Mouse (Mus musculus) cerebellum, adult 2 months (tissue): Measurements from ENCODE around the gene Cstf2t. TPM values are rescaled to one million over a fixed set of nuclear protein-coding genes. Genes with fewer than 3 reads are reported as not detected.
A peak's percentile ranks its signal among the peaks of the same experiment; 100 is the strongest.

Experiments
- DNase-seq, 2 experiments: peaks; one replicate each; pipeline ENCODE4 v3.0.0; 2021
- H3K27ac ChIP-seq: fragments of 200-500 bp; 2 replicates; pipeline ENCODE4 v1.5.1; 2012; ENCODE audit warnings: low read length, control low read depth, inconsistent platforms; ENCODE audit not compliant: insufficient read depth
- H3K27me3 ChIP-seq: fragments of 200-500 bp; 2 replicates; pipeline ENCODE4 v1.6.1; 2012; ENCODE audit warnings: inconsistent platforms, mild to moderate bottlenecking, low read length, moderate library complexity; ENCODE audit not compliant: control insufficient read depth, insufficient read depth
- H3K4me1 ChIP-seq: fragments of 200-500 bp; 2 replicates; pipeline ENCODE4 v1.6.1; 2011; ENCODE audit warnings: low read length; ENCODE audit not compliant: control insufficient read depth, insufficient read depth
- H3K4me3 ChIP-seq: fragments of 200-500 bp; replicated peaks from 2 replicates; pipeline ENCODE3; 2011; ENCODE audit warnings: mild to moderate bottlenecking, low read depth, low read length, control low read depth; ENCODE audit not compliant: insufficient read depth
- CTCF ChIP-seq: fragments of 200-500 bp; IDR thresholded peaks from 2 replicates; pipeline ENCODE4 v1.5.1; 2011; ENCODE audit warnings: low read depth, mild to moderate bottlenecking, control low read depth, low read length, moderate library complexity, borderline replicate concordance; ENCODE audit not compliant: insufficient read depth
- POLR2A ChIP-seq: fragments of 200-500 bp; IDR thresholded peaks from 2 replicates; pipeline ENCODE4 v1.6.1; 2011; ENCODE audit warnings: low read length, control low read depth, borderline replicate concordance; ENCODE audit not compliant: insufficient read depth
- WGBS: fragments of 180-500 bp; shearing (Covaris S2); methylation state at CpG from one replicate; pipeline ENCODE4 v1.1.7; 2018; 5-methylcytosine and 5-hydroxymethylcytosine counted together
- polyA plus RNA-seq: library from polyadenylated mRNA; depleted of rRNA; stranded (reverse); fragments of >200 nt; gene quantifications from 2 replicates; pipeline ENCODE4 v1.2.3, GENCODE M21; 2012; rRNA removed

The Cstf2t gene
- polyA plus RNA-seq = 42.1 and 44.3 TPM in 2 replicates

DNA sequence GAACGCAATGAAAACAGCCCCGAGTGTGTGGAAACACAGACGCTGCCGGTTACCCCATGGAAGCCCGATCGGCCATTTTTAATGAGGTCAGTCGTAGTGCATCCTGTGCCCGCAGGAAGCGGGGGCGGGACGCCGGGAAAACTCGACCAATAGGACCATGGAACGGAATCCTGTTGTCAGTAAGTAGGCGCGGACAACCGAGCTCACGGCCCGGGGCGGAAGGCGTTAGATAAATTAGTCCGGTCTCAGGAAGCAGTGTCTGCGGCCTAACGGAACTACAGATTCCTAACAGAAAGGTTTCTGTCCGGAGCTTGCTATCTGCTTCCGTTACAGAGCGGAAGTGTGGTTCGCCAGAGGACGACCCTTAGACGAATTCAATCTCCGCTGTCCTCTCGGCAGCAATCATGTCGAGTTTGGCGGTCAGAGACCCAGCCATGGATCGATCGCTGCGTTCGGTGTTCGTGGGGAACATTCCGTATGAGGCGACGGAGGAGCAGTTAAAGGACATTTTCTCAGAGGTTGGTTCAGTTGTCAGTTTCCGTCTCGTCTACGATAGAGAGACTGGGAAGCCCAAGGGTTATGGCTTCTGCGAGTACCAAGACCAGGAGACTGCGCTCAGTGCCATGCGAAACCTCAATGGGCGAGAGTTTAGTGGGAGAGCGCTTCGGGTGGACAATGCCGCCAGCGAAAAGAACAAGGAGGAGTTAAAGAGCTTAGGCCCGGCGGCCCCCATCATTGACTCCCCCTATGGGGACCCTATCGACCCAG, at the start of gene Cstf2t:
TSS of gene Cstf2t (plus strand) at position 176 of the 768 bp plus-strand sequence.
- Histone ChIP-seq H3K4me3 (peak within 1 kb of the TSS; percentile 96), H3K27ac (peak within 1 kb of the TSS; percentile 65), H3K27me3 (no peaks in the 10 kb centered on the region), H3K4me1 (peaks cover 11% of the 10 kb centered on the region)
- 3% methylated on average over 56 of the region's 56 CpGs for WGBS
- peak; percentile 100 for DNase-seq
- TF ChIP-seq CTCF = no peak
- TF ChIP-seq POLR2A = peak; percentile 94

GRCm38 (mm10) chr19:31038951-31039350, 43.7 kb upstream of the Cstf2t start:
- no peak for DNase-seq
- WGBS = 78% methylated on average over 3 of the region's 3 CpGs
- Histone ChIP-seq H3K4me3 (no peak overlapping the region), H3K27ac (no peak overlapping the region), H3K4me1 (no peaks in the 10 kb centered on the region), H3K27me3 (no peaks in the 10 kb centered on the region)
- TF ChIP-seq POLR2A (no peak), CTCF (no peak)

- no peak for DNase-seq
- Histone ChIP-seq H3K4me3 (no peak overlapping the region), H3K27ac (no peak overlapping the region), H3K4me1 (no peaks in the 10 kb centered on the region), H3K27me3 (no peaks in the 10 kb centered on the region)
- WGBS = 79% methylated on average over 2 of the region's 2 CpGs
- TF ChIP-seq CTCF (no peak), POLR2A (no peak)
Observed at GRCm38 (mm10) chr19:31040948-31041847, 41.4 kb upstream of the Cstf2t start.

GRCm38 (mm10) chr19:31046601-31047000, 36.0 kb upstream of the Cstf2t start:
- no peak for DNase-seq
- no peaks in the 10 kb centered on the region for H3K4me1 ChIP-seq
- no peaks in the 10 kb centered on the region for H3K27me3 ChIP-seq
- no peak overlapping the region for H3K27ac ChIP-seq
- no peak overlapping the region for H3K4me3 ChIP-seq
- WGBS = over 99% methylated on average over 4 of the region's 4 CpGs
- TF ChIP-seq POLR2A (no peak), CTCF (no peak)

DNA sequence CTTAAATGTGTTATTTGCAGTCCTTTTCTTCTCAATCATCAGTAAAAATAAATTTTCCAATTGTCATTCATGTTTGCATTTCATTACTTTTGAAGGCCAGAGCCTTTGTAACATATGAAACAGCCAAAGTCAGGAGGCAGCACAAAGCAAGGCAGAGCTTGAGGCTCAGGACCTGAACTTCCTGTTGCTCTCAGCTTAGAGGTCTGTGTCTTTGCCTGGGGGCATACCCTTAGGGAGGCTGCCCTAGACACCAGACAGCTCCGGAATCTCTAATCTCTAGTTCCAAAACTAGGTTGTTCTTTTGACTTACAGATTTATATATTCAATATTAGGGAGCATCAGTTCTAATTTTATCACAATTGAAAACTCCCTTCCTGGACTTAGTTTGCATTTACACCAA, 17.9 kb upstream of the Cstf2t start:
- H3K27ac ChIP-seq = no peak overlapping the region
- WGBS = 85% methylated on average over 1 of the region's 1 CpGs
- no peak for DNase-seq
- TF ChIP-seq POLR2A (no peak), CTCF (no peak)
- no peaks in the 10 kb centered on the region for H3K27me3 ChIP-seq
- H3K4me3 ChIP-seq = no peak overlapping the region
- H3K4me1 ChIP-seq = no peaks in the 10 kb centered on the region

- 74% methylated on average over 11 of the region's 11 CpGs for WGBS
- H3K27ac ChIP-seq = no peak overlapping the region
- H3K4me3 ChIP-seq = no peak overlapping the region
- TF ChIP-seq CTCF (no peak), POLR2A (no peak)
- DNase-seq = no peak
- H3K27me3 ChIP-seq = no peaks in the 10 kb centered on the region
- H3K4me1 ChIP-seq = no peaks in the 10 kb centered on the region
Observed at GRCm38 (mm10) chr19:31065206-31065781, 17.3 kb upstream of the Cstf2t start.

DNA sequence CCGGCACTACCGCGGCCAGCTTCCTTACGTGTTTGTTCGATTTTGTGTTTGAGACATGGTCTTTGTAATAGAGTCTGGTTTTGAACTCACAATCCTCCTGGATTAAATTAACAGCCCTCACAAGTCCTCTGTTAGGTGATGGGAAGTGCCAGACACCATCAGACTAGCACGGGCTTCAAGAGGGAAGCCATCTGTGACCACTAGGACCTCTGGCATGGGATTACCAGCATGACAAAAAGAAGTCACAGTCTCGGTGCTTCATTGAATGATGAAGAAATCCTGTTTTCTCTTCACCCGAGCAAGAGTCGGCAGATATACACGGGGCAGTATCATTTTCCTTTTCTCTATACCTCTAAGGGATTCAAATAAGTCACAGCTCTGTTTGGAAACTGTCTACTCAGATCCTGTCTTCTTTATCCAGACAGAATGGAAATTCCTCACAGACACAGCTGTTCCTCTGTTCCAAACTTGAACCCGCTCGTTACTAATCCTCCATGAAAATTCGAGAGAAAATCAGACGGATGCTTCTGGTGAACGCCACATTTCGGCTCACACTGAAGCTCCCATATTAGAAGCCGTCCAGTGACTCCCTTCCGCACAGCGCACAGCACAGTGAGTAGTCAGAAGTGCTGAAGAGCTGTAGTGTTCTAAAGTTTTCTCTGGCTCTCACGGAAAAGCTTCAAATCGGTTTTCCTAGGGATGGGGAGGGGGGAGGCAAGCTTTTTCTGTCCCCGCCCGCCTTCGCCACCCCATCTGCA, 8.5 kb upstream of the Cstf2t start:
- no peak for DNase-seq
- H3K4me3 ChIP-seq = no peak overlapping the region
- H3K27me3 ChIP-seq = no peaks in the 10 kb centered on the region
- WGBS = 25% methylated on average over 24 of the region's 24 CpGs
- no peaks in the 10 kb centered on the region for H3K4me1 ChIP-seq
- TF ChIP-seq CTCF (no peak), POLR2A (no peak)
- no peak overlapping the region for H3K27ac ChIP-seq
